Mouse (Mus musculus): ENCODE measurements at regions not wholly inside any gene's neighbourhood (a gene's known extent, or its start where the extent isn't known, plus 50 kb on each side); places are given as distances from the start of the nearest gene placed in this dataset.

DNA sequence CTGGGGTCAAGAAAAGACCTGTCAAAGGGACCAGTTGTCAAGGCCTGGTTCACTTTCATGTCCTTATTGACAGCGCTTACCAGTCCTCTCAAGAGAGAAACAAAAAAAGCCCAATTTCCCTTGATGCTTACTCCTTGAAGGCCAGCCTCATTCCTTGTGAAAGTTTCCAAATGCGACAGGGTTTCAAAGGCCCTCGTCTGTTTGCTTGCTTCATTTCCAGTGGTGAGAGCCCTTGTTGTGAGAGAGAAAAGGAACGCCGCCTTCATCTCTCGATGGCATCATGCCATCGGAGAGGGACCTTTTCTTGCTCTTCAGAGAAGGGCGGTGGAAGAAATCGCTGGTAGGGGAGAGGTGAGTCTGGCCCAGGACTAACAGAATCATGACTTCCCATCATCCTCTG, 154.2 kb upstream of the Rpl34 start:
- DNase-seq (ENCODE audit: low spot score): no peak

GRCm38 (mm10) chr3:130883928-130884327, 153.7 kb upstream of the Rpl34 start:
- DNase-seq (ENCODE audit: low spot score): no peak

- DNase-seq (ENCODE audit: low spot score): no peak
These were observed 153.1 kb upstream of the Rpl34 start for GRCm38 (mm10) chr3:130883319-130883718.

DNA sequence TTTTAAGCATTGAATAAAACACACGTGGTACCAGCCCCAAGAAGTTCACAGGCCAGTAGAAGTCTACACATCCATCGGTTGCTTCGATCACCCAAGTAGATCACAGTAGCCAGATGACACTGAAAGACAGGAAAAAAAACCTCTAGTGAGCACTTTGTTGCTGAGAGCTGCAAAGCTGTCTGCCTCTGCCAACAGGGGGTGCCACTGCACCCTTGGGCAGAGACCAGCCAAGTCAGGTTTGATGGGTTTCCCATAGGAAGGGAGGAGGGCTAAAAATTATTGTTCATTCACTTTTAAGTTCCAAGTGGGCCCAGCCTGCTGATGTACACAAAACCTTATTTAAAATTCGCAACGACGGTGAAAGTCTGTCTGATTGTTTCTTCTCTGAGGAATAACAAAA, 150.3 kb upstream of the Rpl34 start:
- no peak for DNase-seq (ENCODE audit: low spot score)

GRCm38 (mm10) chr3:130879463-130879862, 149.3 kb upstream of the Rpl34 start:
- DNase-seq (ENCODE audit: low spot score): no peak

DNA sequence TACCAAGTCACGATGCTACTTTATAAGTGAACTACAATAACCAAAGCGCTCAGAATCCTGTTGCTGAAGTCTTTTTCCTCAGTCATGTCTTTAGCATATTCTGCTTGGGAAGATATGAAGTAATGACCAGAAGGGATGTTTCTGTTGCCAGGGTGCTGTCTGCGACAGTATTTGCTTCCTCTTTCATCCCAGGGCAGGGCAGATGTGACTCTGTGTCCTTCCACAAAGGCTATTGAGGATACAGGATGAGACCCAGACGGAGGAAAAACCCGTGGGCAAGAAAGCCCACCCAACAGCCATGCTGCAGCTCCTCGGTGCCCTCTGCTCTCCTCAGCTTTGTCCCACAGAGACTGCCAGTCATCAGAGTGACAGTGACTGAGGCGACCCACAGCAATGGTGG, 148.6 kb upstream of the Rpl34 start:
- no peak for DNase-seq (ENCODE audit: low spot score)

- no peak for DNase-seq (ENCODE audit: low spot score)
These were observed 147.8 kb upstream of the Rpl34 start for GRCm38 (mm10) chr3:130877981-130878380.

DNA sequence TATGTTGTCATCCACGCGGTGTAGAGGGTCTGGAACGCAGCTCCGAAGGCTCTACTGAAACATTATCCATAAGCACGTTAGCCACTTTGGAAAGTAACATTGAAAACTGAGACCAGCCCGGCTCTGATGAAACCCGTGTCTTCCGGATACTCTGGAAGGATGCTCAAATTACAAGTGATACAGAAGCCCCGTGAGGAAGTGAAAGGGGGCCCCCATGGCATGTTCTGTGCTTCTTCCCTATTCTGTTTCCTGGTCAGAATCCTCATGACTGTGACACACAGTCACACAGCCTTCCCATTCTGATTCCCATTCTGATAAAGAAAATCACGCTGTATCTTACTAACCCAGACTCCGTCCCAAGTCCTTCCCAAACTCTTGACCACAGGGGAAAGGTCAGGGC, 143.5 kb upstream of the Rpl34 start:
- no peak for DNase-seq (ENCODE audit: low spot score)

- DNase-seq (ENCODE audit: low spot score): no peak
These were observed 136.9 kb upstream of the Rpl34 start for GRCm38 (mm10) chr3:130866952-130867632.

GRCm38 (mm10) chr3:130864783-130865182, 134.6 kb upstream of the Rpl34 start:
- DNase-seq (ENCODE audit: low spot score): no peak

GRCm38 (mm10) chr3:130863376-130863775, 133.2 kb upstream of the Rpl34 start:
- DNase-seq (ENCODE audit: low spot score): no peak

DNA sequence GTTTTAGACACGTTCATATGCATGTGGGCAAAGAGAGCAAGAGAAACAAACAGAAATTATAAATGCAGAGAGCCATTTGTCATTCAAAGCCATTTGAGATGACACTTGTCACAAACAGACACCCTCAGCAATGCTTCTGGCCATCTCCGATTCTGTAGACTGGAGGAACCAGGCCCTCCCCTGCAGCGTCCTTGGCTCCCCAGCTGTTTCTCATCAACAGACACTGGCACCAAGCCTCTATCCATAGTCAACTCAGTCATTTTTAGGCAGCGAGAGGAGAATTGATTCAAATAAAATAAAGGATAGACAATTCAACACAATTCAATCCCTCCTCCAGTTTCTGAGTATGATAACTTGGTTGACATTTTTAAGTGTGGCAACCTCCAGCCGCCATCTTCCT, 130.1 kb upstream of the Rpl34 start:
- DNase-seq (ENCODE audit: low spot score): no peak

- DNase-seq (ENCODE audit: low spot score): no peak
These were observed 123.7 kb upstream of the Rpl34 start for GRCm38 (mm10) chr3:130853866-130854265.

GRCm38 (mm10) chr3:130850766-130851308, 120.6 kb upstream of the Rpl34 start:
- no peak for DNase-seq (ENCODE audit: low spot score)

DNA sequence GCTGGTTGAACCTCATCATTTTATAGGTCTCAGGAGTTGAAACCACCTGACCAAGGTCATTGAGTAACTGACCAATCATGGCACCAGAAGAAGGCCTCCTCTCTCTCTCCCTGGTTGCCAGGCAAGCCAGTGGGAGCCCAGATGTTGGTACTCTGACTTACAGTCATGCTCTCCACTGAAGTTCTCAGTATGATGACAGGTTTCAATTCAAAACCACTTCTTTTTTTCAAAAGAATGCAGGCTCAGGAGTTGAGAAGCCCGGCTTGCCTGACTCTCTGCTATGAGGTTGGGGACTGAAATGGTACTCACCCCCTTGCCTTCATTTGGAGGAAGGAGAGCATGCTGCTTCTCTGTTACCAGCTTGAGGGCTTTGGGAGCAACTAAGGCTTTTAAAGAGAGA, 111.6 kb upstream of the Rpl34 start:
- DNase-seq (ENCODE audit: low spot score): no peak

- no peak for DNase-seq (ENCODE audit: low spot score)
These were observed 109.8 kb upstream of the Rpl34 start for GRCm38 (mm10) chr3:130839924-130840440.

- DNase-seq (ENCODE audit: low spot score): no peak
These were observed 108.6 kb upstream of the Rpl34 start for GRCm38 (mm10) chr3:130838626-130839422.

GRCm38 (mm10) chr3:130833722-130834121, 103.5 kb upstream of the Rpl34 start:
- no peak for DNase-seq (ENCODE audit: low spot score)

GRCm38 (mm10) chr3:130833082-130833481, 102.9 kb upstream of the Rpl34 start:
- no peak for DNase-seq (ENCODE audit: low spot score)

DNA sequence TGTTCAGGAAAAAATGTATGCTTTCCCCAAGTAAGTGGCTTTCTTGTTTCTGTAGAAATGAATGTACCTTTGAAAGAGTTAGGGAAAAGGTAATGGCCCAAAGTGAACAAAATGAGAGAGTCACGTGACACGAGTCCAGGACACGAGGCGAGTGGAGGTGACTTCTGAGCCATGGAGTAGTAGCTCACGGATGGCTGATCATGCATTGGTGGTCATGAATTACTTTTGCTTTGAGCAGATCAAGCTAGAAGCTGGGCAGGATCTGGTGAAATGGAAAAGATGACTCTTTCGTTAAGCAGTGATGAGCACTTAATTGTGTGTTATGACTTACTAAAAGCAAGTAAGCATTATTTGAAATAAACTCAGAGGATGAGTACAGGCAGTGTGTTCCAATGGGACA, 101.6 kb upstream of the Rpl34 start:
- no peak for DNase-seq (ENCODE audit: low spot score)

DNA sequence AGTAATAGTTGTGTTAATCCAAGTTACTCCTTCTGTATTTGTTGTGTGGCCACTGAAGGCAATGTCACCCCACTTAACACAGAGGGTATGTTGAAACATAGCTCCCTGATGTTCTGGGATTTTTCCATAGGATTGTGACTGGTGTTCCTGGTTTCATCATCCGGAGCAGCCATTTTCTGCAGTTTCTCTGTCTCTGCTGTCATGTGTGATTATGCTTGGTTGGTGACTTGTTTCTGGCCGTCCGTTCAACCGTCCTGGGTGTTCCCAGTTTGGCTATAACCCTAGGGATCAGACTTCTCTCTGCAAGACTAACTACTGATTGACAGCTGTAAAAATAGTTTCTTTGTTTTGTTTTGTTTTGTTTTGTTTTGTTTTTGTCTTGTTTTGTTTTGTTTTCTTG, 98.1 kb upstream of the Rpl34 start:
- no peak for DNase-seq (ENCODE audit: low spot score)

GRCm38 (mm10) chr3:130827934-130828333, 97.7 kb upstream of the Rpl34 start:
- DNase-seq (ENCODE audit: low spot score): no peak

DNA sequence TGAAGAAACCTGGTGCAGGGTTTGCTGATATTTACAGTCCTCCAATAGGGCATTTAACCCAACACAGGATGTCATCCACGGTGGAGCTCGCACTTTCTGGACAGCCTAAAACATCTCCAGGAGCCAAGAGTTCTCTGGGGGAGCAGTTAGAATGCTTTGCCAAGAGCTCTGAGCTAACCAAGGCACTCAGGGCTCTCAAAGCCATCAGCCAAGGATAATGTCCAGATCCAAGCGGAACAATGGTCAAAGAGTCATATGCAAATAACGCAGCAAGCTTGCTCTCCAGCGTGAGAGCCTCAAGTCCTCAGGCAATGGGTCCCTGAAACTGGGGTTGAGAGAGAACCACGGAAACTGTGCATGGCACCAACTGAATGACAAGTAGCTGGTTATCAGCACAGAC, 96.8 kb upstream of the Rpl34 start:
- no peak for DNase-seq (ENCODE audit: low spot score)

GRCm38 (mm10) chr3:130819837-130820098, 89.6 kb upstream of the Rpl34 start:
- no peak for DNase-seq (ENCODE audit: low spot score)
